Mouse (Mus musculus) adrenal gland, postnatal 36 days (tissue): ENCODE data around the gene Rrp1b. TPM values are rescaled to one million over a fixed set of nuclear protein-coding genes. Genes with fewer than 3 reads are reported as not detected.

ENCODE experiments used
- DNase-seq, 2 experiments: peaks; one replicate each; pipeline ENCODE4 v3.0.0; 2021; ENCODE audit warnings: mixed read lengths in 1 of 2
- total RNA-seq, 2 experiments: library from RNA; stranded (reverse); gene quantifications; 2 replicates each; pipeline ENCODE4 v1.2.3; 2021

The Rrp1b gene
- total RNA-seq, 2 experiments from 2014 or later: 21.7 to 30.4 TPM

GRCm38 (mm10) chr17:32031684-32032083 is 4.2 kb upstream of the Rrp1b start:
- no peak for DNase-seq

DNA sequence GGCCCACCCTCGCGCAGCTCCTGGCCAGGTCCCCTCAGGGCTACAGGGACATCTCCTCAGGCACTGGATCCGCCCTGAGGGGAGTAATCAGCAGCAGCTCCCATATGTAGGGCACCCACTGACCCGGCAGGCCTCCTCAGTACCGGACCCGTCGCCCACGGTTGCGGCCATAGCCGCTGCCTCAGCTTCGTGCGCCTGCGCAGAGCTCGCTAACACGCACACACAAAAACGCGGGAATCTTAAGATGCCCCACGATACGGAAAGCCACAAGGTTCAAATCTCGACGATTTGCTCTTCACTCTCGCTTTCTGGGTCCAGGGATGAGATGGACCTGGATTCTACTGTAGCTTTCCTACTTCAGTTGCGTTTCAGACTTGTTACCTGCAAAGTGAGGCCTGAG is 1.6 kb upstream of the Rrp1b start:
- DNase-seq: no peak

DNA sequence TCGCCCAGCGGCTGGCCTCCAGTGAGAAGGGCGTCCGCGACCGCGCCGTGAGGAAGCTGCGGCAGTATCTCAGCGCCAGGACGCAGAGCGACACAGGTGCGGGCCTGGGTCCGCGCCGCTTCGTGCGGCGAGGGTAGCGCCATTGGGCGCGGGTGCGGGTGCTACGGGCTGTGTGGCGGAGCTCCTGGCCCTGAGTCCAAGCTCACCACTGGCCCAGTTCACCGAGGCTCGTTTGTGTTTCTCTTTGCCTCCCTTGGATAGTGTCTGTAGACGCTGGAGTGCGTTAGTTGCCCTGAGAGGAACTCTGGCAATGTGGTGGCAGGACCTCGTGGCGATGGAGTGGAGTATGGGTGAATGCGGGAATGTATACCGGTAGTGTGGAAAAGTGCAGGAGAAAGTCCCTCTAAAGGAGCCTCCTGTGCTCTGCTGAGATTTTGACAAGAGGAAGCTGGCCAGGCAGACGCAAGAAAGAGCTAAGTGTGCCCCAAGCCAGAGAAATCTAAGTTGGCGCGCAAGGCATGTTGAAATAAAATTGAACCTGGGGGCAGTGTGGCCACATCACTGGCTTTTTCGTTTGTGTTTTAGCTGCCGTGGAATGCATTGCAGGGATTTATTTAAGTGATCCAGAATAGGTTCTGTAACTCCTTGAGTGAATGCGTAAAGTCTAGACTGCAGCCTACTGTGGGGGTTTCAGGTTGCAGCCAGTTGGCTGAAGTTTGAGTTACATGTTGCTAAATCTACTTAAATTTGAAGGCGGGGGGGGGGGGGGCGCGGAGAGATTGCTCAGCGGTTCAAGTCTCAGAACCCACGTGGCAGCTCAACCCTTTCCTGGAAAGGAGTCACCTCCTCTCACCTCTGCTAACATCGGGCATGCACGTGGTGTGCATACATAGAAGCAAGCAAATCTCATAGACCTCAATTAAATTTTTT is 874 bp downstream of the Rrp1b start:
- peak; percentile 8 to 12 for DNase-seq

DNA sequence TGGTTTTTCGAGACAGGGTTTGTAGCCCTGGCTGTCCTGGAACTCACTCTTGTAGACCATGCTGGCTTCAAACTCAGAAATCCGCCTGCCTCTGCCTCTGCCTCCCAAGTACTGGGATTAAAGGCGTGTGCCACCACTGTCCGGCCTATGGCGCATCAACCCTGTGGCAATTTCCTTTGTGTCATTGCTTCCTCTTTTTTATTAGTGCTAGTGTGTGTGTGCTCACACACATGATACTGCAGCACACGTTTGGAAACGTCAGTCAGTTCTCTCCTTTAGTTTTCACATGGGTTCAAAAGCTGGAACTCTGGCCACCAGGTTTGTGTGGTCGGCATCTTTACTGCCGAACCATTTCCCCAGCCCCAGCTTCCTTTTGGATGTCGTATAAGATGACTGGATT is 4.4 kb downstream of the Rrp1b start:
- DNase-seq: no peak

- DNase-seq: no peak
Measured at GRCm38 (mm10) chr17:32046541-32046940, 10.6 kb downstream of the Rrp1b start.

DNA sequence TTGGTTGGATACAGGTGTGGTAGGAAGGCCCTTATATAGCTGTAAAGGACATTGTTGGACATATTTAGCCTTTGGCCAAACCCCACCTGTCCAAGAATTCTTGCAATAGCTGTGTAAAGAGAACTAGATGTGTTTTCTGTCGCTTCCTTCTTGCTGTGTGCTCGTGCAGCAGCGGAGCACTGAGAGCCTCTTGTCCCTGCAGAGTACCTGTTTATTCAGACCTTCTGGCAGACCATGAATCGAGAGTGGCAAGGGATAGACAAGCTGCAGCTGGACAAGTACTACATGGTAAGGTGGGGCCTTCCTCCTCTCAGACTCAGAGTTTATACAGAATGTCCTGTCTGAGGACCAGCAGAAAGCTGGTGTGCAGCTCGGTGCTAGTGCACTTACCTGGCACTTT is 12.5 kb downstream of the Rrp1b start:
- DNase-seq: no peak

DNA sequence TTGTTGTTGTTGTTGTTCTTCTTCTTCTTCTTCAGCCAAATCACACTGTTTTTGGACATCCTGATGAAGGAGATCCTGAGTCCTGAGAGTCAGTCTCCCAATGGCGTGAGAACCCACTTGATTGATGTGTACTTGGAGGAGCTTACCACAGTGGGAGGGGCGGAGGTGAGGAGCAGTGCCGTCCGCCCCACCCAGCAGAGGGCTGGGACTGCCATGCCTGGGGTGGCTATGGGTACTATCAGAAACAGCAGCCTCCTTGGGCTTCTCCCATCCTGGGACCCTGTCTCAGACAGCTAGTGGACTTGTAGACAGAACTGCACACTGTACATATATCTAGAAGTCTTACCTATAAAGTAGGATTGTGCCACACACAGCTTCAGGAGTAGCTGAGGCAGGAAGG is 14.0 kb downstream of the Rrp1b start:
- no peak for DNase-seq

DNA sequence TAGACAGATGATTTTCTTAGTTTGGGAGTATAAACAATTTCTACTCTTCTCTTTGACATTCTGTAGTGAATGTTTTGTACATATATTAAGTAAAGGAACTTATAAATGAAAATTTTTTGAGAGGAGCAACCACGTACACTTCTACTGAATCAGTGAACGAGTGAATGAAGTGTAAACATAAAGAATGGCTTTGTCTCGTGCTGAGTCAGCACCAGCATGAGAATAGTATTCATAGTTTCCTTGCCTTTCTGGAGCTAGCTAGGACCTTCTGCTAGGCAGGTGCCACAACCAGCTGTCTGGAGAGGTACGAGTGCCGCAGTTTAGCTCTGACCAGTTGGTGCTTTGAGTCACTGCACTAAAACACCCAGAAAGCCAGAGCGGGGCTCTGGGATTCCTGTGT is 14.7 kb downstream of the Rrp1b start:
- DNase-seq: no peak

GRCm38 (mm10) chr17:32052237-32053080 is 16.6 kb downstream of the Rrp1b start:
- DNase-seq: no peak

- DNase-seq: no peak
Measured at GRCm38 (mm10) chr17:32053677-32054076, 17.8 kb downstream of the Rrp1b start.

DNA sequence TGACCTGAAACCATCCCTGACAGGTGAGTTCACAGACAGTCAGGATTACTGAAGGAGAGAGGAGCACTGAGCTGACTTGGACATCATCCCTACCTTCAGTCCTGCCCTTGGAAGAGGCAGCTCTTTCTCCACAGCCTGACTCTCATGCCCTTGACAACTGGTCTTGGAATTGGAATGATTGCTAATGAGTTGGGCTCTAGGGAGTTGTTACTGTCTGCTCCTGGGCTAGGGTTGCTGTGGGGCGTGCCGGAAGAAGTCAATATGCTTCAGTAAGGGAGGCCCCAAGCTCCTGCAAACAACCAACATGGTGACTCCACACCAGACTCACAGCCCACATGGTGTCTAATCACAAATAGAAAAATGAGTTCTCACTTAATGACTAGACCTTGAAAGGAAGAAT is 21.9 kb downstream of the Rrp1b start:
- DNase-seq: peak in 1 of 2 experiments; percentile 16

GRCm38 (mm10) chr17:32059084-32059483 is 23.2 kb downstream of the Rrp1b start:
- DNase-seq: no peak

- DNase-seq: no peak
Measured at GRCm38 (mm10) chr17:32061219-32061618, 25.3 kb downstream of the Rrp1b start.

DNA sequence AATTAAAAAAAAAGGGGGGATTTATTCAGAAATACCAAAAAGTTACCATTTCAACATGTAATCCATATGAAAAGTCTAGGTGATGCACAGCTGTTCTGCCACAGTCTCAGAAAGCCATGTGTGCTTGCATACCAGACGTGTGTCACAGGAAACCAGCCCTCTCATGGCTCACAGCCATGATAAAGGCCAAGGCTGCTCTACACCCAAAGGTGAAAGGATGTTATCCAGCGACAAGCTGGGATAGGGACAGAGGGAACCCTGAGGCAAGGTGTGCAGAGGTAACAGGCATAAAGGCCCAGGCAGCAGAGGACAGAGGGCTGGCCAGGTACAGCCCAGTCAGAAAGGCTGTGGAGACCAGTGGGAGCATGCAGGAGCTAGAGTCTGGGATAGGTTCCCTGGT is 27.8 kb downstream of the Rrp1b start:
- peak in 1 of 2 experiments; percentile 32 for DNase-seq

- DNase-seq: peak; percentile 46 to 50
Measured at GRCm38 (mm10) chr17:32064762-32065161, 28.9 kb downstream of the Rrp1b start.

GRCm38 (mm10) chr17:32067541-32067940 is 31.6 kb downstream of the Rrp1b start:
- no peak for DNase-seq

DNA sequence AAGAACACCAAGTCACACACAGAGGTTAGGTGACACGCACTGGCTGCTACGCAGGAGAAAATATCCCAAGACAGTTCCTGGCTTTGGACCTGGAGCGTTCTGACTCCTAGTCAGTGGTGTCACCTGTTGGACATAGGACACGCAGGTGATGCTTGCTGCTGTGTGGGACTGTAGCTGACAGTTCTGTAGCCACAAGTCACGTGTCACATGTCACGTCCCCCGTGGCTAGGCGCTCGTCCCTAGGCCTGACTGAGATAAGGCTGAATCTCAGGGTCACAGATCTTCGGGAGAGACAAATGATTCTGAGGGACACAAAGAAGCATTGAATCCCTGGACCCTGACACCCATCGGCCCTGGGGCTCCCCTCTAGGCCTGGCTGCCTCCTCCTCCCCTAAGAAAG is 32.5 kb downstream of the Rrp1b start:
- peak; percentile 64 to 67 for DNase-seq

GRCm38 (mm10) chr17:32068810-32069209 is 32.9 kb downstream of the Rrp1b start:
- no peak for DNase-seq

- peak; percentile 92 to 94 for DNase-seq
Measured at GRCm38 (mm10) chr17:32073359-32073758, 37.5 kb downstream of the Rrp1b start.

DNA sequence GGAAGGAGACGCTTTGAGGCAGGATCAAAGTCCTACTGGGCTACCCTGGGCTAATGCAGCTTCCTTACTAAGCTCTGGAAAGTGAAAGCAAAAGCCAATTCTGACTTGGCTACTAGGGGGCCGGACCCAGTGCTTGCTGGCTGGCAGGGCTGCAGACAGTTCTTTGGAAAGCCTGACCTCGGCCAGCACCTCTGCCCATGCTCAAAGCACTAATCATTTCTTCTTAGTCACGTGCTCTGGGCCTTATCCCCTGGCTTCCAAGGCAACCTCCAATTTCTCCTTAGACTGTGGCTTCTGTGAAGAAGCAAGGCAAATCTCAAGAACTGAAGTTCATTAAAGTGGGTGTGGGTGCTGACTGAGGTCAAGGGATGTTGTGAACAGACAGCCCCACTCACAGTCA is 38.8 kb downstream of the Rrp1b start:
- peak; percentile 23 to 42 for DNase-seq

GRCm38 (mm10) chr17:32075164-32075563 is 39.3 kb downstream of the Rrp1b start:
- peak; percentile 55 to 74 for DNase-seq

DNA sequence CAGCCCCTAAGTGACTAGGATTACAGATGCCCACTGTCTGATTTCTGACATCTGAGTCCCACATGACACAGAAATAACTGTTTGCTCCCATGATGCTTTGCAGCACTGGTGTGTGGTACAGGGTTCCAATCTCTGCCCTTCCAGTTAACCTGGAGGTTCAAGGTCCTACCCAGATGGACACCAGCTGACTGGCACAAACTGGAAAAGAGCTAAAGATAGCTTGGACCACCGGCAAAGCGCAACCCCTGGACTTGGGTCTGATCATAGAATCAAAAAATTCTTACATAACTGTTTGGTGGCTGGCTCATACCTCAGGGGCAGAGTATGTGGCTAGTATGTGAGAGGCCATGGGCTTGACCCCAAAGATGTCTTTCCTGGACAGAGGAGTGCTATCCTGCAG is 47.5 kb downstream of the Rrp1b start:
- no peak for DNase-seq

- no peak for DNase-seq
Measured at GRCm38 (mm10) chr17:32087069-32087468, 51.2 kb downstream of the Rrp1b start.
